Mouse (Mus musculus): ENCODE results near the gene Elovl6.

The Elovl6 gene

DNA sequence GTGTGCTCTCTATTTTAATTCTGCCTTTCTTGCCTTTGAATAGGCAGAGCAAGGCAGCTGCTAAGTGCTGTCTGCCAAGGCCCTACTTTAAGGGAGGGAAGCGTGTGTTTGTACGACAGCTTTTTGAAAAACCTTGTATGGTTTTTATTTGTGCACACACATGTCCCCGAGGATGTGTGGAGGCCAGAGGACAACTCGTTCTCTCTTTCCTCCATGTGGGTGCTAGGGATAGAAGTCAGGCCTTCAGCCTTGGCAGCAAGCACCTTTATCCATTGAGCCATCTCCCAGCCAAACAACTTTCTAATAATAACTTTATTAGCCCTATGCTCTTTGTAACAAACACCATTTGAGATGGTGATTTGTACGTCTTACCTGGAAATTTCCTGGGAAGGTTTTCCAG, 34.7 kb downstream of the Elovl6 start:
- DNase-seq: no peak

DNA sequence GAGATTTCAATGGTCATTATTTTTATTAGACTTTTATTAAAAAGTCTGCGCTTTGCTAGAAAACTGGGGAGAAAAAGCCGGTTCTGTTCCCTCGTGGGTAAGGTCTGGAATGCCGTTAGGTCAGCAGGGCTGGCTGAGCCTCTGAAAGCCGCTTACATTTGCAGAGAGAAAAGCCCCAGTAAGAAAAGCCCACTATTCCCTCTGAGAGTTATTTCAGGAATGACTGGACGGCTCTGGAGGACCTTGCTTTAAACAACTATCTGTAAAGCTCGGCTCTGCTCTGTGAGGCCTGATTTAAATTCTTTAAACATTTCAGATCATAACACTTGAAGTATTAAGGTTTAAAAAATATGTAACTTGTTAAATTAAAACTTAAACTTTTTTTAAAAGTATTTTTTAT, 36.4 kb downstream of the Elovl6 start:
- no peak for DNase-seq

DNA sequence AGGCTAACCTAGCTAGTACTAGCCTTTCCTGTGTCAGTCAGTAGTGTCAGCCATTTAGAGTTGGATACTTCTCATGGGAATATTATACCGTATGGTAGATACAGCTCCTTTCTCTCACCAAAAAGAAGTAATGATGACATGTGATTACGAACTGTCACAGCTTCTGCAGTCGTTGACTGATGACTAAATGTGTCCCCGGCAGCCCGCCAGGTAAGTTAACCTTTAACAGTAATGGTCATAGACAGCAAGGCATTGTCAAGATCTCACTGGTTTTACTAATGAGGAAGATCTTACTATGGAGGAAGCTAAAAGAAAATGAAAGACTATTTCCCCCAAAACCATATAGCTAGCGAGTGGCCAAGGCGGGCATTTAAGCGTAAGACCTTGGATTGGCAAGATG, 38.8 kb downstream of the Elovl6 start:
- peak; percentile 83 for DNase-seq

DNA sequence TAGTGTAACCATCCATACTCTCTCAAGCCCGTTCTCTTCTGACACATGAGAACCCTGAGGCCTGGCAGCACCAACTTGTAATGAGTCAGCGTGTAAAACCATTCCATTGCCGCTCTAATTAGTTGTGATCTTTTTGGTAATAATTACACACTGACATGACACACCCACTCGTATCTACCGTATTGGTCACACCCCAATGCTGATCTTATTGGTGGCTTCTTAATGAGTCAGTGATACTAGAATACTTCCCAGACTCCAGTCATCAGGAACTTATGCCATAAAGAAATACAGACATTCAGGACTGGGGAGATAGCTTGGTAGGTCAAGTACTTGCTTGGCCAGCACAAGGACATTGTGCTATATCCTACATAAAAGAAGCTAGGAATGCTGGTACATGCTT, 39.5 kb downstream of the Elovl6 start:
- no peak for DNase-seq

DNA sequence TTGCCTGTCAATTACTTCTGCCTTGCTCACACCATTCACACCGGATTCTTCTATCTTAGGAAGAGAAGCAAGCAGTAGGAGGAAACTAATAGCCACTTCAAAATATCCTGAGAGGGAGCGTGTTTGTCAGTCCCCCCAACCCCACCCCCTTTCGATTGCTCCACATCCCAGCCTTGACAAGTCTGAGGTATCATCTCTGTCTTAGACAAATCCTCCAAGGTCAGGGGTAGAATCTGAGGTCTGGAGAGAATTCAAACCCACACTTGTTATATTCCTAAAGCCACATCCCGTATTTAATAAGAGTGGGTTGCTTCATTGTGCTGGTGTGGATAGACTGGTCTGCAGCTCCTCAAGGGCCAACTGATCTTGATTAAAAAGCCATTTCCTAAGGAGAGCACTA, 40.8 kb downstream of the Elovl6 start:
- DNase-seq: no peak

DNA sequence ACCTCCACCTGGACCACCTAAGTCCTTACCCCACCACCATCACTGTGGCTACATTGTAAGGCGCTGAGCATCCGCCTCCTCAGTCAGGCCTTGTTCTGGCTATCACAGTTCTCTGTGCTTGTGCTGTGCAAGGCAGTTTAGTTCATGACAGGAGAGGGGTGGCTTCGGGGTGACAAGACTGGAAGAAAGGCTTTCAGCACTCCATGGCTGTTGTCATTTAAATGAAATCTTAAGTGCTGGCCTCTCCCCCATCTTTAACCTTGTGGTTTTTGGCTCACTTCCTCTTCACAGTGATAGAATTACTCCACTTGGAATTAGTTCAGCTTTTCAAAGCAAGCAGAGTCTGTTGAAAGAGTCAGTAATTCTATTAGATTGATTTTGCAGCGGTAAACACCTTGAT, 41.5 kb downstream of the Elovl6 start:
- DNase-seq: no peak

DNA sequence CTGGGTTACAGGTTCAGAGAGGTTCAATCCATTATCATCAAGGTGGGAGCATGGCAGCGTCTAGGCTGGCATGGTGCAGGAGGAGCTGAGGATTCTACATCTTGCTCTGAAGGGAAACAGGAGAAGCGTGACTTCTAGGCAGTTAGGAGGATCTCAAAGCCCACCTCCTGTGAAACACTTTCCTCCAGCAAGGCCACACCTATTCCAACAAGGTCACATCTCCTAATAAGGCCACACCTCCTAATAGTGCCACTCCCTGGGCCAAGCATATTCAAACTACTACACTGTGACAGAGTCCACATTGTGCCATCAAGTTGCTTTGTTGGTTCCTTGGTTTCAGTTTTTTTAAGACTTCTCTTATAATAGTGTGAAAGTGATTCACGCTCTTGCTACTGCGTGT, 42.9 kb downstream of the Elovl6 start:
- DNase-seq: no peak

DNA sequence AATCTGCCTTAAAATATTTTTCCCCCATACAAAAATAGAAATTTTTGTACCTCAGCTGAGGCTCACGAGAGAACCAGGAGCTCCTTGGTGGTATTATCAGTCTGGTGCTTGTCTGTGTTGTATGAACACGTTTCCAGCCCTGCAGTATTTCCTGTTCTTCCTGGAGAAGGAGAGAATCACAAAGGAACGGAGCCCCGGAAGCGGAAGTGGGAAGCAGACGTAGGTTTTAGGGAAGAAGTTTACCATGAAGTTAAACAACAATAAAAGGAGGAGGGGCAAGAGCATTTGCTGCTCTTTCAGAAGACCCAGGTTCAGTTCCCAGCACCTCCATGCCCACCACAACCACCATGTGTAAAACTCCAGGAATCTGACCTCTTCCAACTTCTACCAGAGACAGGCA, 44.4 kb downstream of the Elovl6 start:
- DNase-seq: no peak

DNA sequence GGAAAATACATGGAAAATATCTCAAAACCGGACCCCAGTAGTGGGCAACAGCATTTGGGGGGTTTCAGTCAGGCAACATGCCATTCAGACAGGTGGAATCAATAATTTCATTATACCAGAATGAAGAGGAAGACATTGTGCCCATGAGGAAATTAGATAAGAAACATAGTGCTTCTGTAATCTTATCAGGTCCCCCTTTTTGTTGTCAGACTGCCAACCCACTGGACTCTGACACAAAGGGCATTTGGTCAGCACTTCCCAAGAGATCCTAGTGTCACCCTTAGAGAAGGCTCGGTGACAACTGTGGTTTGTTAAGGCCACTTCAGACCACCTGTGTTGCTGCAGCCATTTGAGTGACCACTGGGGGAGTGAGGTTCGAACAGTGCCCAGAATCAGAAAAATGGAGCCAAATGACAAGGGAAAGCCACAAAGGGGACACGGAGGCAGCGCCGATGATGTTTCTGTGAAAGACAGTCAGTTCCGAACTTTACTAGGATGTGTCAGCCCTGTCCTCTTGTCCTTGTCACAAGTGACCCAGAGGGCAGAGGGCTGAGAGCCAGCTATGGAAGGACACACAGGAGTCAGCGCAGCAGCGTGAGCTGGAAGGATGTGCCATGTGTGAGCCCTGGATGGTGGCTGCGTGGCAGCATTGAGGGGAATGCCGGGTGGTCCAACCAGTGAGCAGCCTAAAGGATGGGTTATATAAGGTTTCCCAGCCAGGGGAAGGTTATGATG, 46.8 kb downstream of the Elovl6 start:
- DNase-seq: no peak

DNA sequence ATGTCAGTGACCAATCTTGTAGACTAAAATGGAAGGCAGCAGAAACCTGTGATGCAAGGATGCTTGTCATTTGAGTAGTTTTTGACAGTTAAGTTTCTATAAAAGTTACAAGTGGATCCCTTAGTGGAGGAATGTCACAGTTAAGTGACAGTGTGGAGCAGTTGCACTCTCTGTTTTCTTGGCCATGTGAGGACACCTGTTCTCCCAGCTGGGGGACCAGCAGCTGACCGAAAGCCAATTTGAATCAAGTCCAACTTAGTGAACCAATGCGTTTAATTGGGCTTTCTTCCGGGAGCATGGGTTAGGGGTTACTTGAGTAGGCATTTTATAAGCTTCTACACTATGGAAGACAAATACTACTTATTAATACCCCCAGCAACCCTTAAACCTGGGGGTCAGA, 48.9 kb downstream of the Elovl6 start:
- peak; percentile 61 for DNase-seq

DNA sequence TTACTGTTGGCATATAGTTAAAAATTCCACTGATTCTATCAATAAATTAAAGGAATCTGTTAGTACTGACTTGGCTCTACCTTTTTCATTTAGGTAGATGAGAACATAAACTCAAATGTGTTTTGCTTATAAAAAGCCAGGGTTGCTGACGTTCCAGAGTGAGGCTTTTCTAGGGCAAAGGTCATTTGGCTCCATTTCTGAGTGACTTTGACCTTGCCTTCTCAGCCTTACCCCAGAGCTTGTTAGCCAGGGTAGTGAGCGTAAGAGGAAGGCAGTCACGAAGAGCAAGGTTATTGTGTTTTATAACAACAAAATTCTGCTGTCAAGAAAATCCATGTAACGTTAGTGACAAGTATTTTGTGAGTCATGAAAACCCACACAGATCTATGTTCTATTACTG, 50.3 kb downstream of the Elovl6 start:
- DNase-seq: peak; percentile 78

DNA sequence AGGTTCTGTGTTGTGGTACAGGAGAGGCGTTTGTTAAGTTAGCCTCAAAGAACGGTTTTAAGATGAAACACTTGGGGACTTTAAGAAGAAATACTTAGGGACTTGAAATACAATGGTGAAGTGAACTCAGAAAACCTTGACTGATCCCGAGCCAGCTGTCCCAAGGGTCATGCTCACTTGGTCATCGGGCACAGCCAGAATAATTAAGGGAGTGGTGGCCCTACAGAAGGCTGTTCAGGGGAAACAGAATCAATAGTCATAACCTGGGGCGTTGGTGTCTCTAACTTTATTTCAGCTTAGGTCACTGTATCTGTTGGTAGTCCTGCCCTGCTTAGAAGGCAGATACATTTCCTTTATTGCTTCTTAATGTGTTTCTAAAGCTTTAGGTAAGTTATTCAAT, 51.1 kb downstream of the Elovl6 start:
- no peak for DNase-seq

DNA sequence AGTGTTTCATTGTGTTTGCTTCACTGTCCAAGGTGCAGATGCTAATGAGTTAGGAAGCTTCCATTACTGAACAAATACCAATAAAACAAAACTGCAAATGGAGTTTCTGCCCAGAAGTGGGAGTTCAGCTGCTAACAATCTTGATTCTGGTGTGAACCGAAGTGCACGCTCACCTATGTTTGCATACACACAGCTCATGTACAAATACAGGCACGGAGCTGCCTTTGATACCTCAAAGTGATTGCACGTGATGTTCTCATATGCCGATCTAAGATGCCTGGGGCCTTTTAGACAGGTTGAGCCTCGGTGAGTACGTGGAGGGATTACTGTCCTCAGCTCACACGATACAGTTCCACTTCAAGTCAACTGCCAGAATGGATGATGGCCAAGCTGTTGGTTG, 55.8 kb downstream of the Elovl6 start:
- no peak for DNase-seq

DNA sequence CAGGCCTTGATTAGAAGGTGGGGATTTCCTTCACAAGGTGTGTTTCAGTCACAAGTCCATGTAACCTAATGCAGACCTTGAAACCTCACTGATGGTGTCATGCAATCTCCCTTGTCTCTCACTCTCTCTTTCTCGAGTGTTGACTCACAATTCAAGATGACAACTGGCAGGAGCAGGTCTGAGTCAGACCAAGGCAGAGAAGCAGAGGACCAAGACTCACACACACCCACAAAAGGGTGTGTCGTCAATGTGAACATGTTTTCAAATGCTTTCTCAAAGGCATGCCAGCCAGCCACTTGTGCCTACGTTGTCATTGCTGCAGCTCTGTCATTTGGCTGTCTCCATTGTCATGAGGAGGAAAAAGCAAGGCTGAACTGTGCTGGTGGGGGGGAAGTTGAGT, 56.6 kb downstream of the Elovl6 start:
- DNase-seq: no peak

DNA sequence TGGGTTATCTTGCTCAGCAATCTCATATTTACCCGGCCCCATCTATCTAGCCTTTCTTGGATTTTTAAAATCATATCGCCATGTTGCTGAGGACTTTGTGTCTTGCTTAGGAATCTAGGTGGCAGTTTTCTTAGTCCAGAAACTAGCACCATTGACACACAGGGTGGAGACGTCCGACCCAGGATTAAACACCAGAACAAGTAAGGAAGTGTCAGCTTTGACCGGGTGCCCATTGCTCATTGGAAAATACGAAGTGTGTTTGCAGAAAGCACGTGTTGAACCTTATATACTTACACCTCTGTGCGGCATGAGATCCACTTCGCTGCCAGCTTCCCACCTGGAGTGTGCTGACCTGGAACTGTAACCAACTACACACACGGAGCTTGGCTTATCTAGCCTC, 57.5 kb downstream of the Elovl6 start:
- no peak for DNase-seq

DNA sequence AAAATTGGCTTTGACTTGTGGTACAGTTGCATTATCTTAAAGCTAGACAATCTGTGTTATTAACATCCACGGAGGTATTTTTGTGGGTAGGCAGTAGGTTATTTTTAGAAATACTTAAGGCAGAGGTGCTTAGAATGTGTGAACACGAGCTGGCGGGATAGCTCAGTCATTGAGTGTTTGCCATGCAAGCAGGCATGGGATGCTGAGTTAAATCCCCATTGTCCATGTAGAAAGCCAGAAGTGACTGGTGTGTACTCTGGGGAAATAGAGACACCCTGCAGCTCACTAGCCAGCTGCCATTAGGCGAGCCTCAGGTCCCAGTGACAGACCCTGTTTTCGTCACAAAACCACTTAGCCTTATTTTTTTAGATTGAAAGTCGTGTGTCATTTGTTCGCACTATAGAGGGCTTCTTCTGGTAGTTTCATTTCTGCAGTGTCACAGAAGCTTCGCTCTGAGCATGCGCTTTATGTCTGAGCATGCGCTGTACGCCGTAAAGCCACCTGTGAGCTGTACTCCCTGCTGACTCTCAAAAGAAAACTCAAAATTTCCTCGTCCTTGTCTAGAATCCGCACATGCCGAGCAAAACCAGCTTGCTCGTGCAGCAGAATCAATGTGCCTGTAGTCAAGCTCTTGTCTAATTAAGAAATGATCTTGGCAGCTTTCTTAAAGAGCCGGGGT, 58.5 kb downstream of the Elovl6 start:
- DNase-seq: no peak

DNA sequence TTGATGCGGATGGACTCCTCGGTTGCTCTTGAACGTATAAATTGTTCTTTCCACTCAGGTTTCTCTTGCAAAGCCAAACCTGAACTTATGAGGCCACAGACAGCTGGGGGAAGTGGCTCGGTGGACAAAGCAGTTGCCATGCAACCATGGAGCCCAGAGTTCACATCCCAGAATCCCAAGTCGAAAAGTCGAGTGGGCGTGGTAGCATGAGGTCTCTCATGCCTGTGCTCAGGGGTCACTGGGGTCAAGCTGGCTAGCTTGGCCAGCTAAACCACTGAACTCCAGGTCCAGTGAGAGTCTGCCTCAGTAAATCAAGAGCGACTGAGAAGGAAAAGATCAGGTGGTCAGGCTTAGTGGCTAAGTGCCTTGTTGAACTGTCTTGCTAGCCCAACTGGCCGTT, 59.1 kb downstream of the Elovl6 start:
- DNase-seq: peak; percentile 56

DNA sequence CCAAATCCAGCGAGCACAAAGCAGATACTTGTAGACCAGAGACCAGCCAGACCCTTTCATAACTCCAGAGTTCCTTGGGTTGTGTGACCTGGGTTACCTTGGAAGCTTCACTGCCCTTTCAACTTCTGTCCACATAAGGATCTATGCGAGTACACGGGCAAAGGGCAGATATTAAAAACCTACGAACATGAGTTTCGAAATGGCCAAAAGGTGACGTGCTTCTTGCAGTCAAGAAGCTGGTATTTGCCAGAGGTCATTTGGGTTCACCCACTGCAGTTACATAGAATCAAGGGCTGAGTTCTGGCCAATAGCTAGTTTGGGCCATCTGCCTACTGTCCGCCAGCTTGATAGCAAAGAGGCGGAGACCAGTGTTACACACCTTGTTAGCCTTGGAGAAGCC, 59.6 kb downstream of the Elovl6 start:
- no peak for DNase-seq

DNA sequence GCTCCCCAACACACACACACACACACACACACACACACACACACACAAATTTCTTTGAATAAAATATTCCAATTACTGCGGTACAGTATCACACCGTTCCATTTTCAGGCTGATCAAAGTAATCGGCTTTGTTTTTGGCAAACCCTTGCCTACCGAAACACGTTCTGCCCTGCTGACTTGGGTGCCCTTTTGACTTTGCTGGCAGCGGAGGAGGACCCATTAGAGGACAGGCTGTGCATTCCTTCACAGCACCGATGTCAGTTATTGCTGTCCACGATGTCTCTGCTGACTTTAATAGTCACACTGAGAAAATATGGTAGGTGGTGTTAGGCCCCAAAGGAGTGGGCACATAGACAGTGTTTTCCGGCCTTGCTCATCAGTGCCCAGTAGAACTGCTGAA, 60.8 kb downstream of the Elovl6 start:
- peak; percentile 55 for DNase-seq

DNA sequence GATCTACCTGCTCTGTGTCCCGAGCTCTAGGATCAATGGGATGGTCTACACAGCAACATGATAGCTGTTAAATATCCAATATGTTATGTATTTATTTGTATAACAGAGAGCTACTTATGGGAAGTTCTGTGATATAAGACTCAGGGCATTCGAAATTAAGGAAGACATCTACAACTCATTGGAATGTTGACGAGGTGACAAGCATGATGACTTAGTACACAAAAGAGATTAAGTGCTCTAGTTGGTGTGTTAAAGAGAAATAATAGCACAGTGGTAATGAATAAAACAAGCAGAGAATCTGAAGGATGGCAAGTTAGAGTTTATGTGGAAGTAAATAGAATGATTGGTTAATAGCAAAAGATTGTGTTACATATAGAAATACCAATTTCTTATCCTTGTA, 61.6 kb downstream of the Elovl6 start:
- no peak for DNase-seq

DNA sequence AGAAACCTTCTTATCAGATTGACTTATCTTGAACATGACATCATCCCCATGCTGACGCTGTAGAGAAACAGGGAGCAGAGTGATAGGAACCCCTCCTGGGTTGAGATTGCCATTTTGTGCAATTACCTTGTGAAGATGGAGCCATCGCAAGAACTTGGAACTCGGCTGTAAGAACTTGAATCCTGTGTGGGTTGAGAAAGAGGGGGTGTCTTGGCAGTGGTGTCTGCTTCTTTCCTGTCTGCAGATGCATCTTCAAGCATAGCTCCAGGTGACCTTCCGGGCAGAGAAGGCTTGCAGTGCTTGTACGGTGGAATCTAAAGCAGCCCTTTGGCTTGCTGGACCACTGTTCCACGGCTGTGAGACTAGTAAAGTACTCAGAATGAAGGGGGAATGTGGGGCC, 63.9 kb downstream of the Elovl6 start:
- no peak for DNase-seq

DNA sequence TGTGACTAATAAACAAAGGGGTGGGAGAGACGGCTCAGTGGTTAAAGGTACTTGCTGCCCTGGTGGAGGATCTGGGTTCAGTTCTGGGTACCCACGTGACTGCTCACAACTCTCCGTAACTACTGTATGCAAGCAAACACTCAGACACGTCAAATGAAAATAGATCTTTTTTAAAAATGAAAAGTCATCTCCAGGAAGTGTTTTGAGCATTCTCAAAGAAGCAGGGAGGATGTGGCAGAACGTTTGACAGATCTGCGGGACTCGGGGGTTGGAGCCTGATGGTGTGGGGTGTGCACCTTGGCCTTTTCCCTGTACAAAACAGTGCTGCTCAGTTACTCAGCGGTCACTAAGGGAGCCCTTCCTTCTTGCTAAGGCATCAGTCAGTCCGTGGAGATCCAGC, 70.1 kb downstream of the Elovl6 start:
- no peak for DNase-seq

DNA sequence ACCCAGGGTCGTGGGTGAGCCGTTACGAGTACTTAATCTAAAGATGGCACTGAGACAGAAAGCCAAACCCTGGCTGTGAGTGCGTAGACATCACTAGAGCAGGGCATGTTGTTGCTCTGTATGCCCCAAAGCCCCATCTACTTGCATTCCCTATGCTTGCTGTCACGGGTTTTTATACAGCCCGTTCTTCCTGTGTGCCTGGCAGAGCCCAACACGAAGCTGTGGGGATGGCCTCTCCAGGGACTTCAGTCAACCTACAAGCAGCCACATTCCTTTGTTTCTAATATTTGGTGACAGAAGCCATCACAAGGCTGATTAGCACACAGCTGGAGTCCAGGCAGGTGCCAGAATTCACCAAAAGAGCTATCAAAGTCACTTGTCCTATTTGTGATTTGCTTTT, 73.3 kb downstream of the Elovl6 start:
- DNase-seq: no peak

DNA sequence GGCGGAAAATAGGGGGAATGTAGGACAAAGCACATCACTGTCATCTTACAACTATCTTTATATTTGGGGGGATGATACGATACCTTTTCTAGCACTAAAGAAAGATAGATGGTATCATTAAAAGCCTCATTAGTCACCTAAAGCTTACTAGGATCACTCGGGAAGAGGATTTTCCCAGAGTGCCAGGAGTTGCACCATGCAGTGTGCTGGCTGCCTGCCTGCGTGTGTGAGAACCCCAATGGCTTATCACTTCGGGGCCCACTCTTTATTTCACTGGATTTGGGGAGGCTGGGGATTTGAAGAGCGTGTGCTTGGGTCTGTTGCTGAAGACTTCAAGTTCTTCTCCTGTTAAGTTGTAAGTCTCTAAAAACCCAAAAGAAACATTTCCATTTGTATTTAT, 73.8 kb downstream of the Elovl6 start:
- no peak for DNase-seq

DNA sequence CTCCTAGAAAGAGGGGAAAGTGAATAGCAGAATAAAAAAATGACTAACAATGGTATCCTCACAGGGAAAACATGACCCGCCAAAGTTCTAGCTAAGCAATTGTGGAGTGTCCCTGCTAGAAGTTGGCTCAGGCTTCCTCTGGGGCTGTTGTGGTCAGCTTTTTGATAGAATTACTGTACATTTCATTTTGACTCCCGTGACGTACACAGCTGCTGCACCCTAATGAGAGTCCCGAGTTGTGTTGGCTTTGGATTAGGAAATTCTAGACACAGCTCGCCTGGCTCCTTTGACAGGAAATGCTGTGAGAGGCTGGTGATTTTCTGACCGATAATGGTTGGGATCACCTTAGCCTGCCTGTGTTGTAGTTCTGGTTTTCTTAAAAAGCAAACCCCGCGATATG, 79.5 kb downstream of the Elovl6 start:
- DNase-seq: no peak

Data from kidney, postnatal 14 days (tissue).